Mouse (Mus musculus): Measurements from ENCODE around the gene Prox1. TPM values are rescaled to one million over a fixed set of nuclear protein-coding genes. Genes with fewer than 3 reads are reported as not detected.

The Prox1 gene
- polyA plus RNA-seq, 1 experiment from 2014 or later, result 13.4 TPM

DNA sequence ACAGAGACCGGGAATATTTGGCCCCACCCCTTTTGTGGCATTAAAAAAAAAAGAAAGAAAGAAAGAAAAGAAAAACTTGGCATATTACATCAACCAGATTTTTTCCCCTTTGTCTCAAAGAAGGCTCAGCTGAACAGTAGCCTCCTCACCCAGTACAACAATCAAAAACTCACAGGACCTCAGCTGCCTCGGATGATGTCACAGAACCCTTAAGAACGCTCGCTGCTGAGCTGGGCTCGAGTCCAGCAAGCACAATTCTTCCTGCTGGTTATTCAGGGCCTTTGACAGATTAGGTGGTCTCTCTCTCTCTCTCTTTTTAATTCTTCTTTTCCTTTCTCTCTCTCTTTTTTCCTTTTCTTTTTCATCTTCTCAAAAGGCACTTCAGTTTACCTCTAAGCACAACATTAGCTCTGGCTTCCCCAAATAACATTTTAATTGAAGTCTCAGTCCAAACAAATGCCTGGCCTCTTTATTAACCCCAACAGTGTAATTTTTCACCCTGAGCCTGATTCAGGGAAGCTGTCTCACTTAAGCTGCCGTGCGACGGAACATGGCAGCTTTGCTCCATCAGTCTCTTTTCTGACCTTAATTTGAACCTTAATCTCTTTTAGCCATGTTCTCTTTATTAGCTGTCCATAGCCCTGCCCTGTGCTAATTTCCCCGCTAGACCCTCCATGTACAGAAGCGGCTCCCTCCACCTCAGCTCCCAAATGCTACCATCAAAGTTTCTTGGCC is 19.9 kb upstream of the Prox1 start:
- WGBS, result 7% methylated on average over 10 of the region's 10 CpGs
- H3K9me3 ChIP-seq, result no peaks in the 10 kb centered on the region
- no peak overlapping the region for H3K9ac ChIP-seq
- H3K4me3 ChIP-seq (replicated peaks), result no peak overlapping the region
- H3K4me2 ChIP-seq, result no peak overlapping the region
- no peaks in the 10 kb centered on the region for H3K36me3 ChIP-seq (replicated peaks)
- H3K27ac ChIP-seq, result peak overlapping the region; percentile 43; the same call in 1 of the 2 replicates
- peaks cover 51% of the 10 kb centered on the region for H3K27me3 ChIP-seq
- ATAC-seq (ENCODE audit: low FRiP score), result peak; percentile 82
- H3K4me1 ChIP-seq, result peaks cover 32% of the 10 kb centered on the region

DNA sequence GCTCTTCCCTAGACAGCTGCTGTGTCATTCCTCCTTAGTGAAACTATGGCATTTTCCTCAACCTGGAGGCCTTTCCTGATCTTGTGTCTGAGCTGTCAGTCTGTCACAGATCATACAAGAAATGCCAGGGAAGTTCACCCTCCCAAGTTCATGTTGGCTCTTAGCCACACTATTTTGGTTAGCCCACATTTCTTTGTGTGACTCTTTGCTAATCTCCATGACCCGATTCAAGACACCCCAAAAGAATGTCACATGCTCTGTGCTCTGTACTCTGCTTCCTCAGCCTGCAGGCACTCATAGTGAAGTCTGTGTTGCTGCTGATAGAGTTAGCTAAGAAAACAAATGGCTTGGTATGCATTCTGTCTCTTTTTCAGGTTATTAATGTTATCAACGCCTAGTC is 18.6 kb upstream of the Prox1 start:
- peaks cover 32% of the 10 kb centered on the region for H3K4me1 ChIP-seq
- H3K9me3 ChIP-seq, result no peaks in the 10 kb centered on the region
- ATAC-seq (ENCODE audit: low FRiP score), result no peak
- 80% methylated on average over 2 of the region's 2 CpGs for WGBS
- no peak overlapping the region for H3K9ac ChIP-seq
- H3K27ac ChIP-seq, result no peak overlapping the region
- H3K4me2 ChIP-seq, result no peak overlapping the region
- peaks cover 44% of the 10 kb centered on the region for H3K27me3 ChIP-seq
- no peak overlapping the region for H3K4me3 ChIP-seq (replicated peaks)
- H3K36me3 ChIP-seq (replicated peaks), result no peaks in the 10 kb centered on the region

DNA sequence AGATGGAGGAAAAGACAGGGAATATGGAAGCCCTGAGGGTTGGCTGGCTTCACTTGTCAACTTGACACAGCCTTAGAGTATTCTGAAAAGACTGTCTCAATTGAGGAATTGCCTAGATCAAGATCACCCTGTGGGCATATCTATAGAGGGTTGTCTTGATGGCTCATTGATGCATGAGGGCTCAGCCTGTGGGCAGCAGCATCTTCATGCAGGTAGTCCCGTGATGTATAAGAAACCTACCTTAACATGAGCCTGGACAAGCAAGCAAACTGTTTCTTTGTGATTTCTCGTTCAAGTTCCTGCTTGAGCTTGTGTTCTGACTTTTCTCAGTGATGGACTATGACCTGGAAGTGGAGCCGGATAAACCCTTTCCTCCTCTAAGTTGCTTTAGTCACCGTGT is 15.8 kb upstream of the Prox1 start:
- Histone ChIP-seq H3K36me3 (replicated peaks) (no peaks in the 10 kb centered on the region), H3K4me2 (no peak overlapping the region), H3K4me1 (peaks cover 20% of the 10 kb centered on the region), H3K27ac (no peak overlapping the region), H3K9me3 (no peaks in the 10 kb centered on the region), H3K27me3 (peaks cover 32% of the 10 kb centered on the region), H3K9ac (no peak overlapping the region), H3K4me3 (replicated peaks) (no peak overlapping the region)
- 93% methylated on average over 4 of the region's 4 CpGs for WGBS
- no peak for ATAC-seq (ENCODE audit: low FRiP score)

DNA sequence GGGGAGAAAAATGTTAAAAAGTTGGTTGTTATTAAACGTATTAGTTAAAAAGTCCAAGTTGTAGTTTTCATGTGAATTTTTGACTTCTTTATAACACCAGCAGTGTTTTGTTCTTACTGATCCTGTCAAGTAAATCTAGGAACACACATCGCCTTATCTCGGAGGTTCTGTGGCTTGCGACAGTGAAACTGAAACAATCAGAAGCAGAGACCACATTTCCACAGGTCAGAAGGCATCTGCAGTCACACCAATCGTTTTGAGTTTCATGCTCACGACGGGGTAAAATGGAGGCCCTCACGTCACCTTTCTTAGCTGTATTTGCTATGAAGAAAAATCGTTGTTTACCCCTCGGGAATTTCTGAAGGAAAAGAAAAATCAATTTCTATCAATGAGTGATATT is 14.8 kb upstream of the Prox1 start:
- Histone ChIP-seq H3K4me3 (replicated peaks) (no peak overlapping the region), H3K27ac (no peak overlapping the region), H3K9me3 (no peaks in the 10 kb centered on the region), H3K9ac (no peak overlapping the region), H3K4me2 (no peak overlapping the region), H3K27me3 (peaks cover 32% of the 10 kb centered on the region), H3K36me3 (replicated peaks) (no peaks in the 10 kb centered on the region), H3K4me1 (peaks cover 17% of the 10 kb centered on the region)
- ATAC-seq (ENCODE audit: low FRiP score), result no peak
- WGBS, result 88% methylated on average over 10 of the region's 10 CpGs

DNA sequence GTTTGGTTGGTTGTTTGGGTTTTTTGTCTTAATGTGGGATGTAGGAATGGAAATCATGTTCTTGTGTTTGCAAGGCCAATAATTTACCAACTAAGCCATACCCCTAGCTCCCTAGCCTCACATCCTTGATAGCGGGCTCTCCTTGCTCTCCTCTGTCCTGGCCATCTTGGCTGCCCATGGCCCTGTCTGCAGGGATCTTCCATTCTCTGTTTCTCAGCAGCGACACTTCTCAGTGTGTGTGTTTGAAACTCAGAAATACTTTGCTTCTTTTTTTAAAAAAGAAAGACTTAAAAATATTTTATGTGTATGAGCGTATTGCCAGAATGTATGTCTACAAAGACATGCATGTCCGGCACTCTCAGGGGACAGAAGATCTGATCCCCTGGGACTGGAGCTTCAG is 13.1 kb upstream of the Prox1 start:
- no peaks in the 10 kb centered on the region for H3K9me3 ChIP-seq

DNA sequence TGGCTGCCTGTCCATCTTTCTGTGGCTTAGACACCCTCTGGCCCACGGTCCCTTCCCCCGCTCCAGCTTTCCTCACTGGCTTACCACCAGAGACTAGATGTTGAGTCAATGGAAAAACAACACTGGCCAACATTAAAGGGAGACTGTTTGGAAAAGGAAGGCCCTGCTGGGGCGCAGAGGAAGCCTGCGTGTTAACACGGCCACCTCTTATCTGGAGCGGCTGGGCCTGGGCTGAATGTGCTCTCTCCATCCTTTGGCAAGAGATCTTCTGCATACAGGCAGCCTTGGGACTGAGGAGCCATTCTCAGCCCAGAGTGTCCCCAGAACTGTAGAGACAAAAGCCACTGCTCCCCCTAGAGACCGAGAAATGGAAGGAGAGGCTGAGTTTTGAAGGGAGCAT is 11.3 kb upstream of the Prox1 start:
- no peak overlapping the region for H3K4me3 ChIP-seq (replicated peaks)
- 75% methylated on average over 7 of the region's 7 CpGs for WGBS
- no peaks in the 10 kb centered on the region for H3K9me3 ChIP-seq
- no peak overlapping the region for H3K9ac ChIP-seq
- H3K36me3 ChIP-seq (replicated peaks), result no peaks in the 10 kb centered on the region
- peaks cover 37% of the 10 kb centered on the region for H3K27me3 ChIP-seq
- peaks cover 5% of the 10 kb centered on the region; the same call in 1 of the 2 replicates for H3K4me1 ChIP-seq
- no peak for ATAC-seq (ENCODE audit: low FRiP score)
- no peak overlapping the region for H3K27ac ChIP-seq
- H3K4me2 ChIP-seq, result no peak overlapping the region

More for the DNA sequence above, 13.1 kb upstream of the Prox1 start:
- no peaks in the 10 kb centered on the region for H3K36me3 ChIP-seq (replicated peaks)
- no peak overlapping the region for H3K9ac ChIP-seq
- no peak for ATAC-seq (ENCODE audit: low FRiP score)
- no peak overlapping the region for H3K4me2 ChIP-seq
- no peak overlapping the region for H3K4me3 ChIP-seq (replicated peaks)
- no peak overlapping the region for H3K27ac ChIP-seq
- peaks cover 29% of the 10 kb centered on the region for H3K27me3 ChIP-seq
- 90% methylated on average over 4 of the region's 4 CpGs for WGBS
- peaks cover 5% of the 10 kb centered on the region; the same call in 1 of the 2 replicates for H3K4me1 ChIP-seq

DNA sequence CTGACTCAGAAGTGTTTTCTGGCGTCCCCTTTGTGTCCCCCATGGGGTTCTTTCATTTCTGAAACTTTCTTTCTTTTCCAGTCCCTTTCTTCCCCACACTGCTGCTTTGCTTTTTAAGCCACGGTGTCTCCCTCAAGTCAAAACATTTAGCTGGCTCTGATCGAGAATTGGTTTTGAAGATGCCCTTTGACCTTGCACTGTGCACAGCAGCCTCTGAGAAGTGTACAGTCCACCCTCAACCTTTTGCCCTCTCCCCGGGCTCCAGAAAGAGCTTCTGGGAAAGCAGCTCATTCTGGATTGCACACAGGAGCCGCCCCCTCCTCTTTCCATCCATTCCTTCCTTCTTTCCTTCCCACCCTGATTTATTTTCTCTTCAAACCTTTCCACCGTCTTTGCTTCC is 10.3 kb upstream of the Prox1 start:
- 32% methylated on average over 6 of the region's 6 CpGs for WGBS
- H3K4me3 ChIP-seq (replicated peaks), result no peak overlapping the region
- H3K9me3 ChIP-seq, result no peaks in the 10 kb centered on the region
- H3K4me1 ChIP-seq, result peaks cover 5% of the 10 kb centered on the region; the same call in 1 of the 2 replicates
- H3K9ac ChIP-seq, result no peak overlapping the region
- H3K36me3 ChIP-seq (replicated peaks), result no peaks in the 10 kb centered on the region
- peaks cover 43% of the 10 kb centered on the region for H3K27me3 ChIP-seq
- H3K27ac ChIP-seq, result no peak overlapping the region
- H3K4me2 ChIP-seq, result no peak overlapping the region
- ATAC-seq (ENCODE audit: low FRiP score), result no peak

DNA sequence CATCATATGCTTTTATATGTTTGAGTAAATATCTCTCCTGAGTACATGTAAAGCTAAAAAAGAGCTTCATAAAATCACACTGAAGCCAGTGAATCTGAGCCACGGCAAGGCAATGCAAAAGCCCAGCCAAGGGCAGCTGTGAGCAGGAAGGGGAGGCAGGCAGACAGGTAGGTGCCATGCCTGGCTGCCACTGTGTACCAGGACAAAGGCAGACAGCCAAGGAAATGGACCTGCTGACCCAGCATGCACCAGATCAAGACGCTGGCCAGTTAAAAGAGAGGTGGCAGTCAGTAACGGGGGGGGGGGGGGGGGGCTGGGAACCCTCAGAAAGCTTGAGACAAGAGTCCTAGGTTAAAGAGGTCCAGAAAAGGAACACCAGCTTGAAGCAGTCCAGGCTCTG is 6.4 kb upstream of the Prox1 start:
- peaks cover 77% of the 10 kb centered on the region for H3K27me3 ChIP-seq
- no peak overlapping the region for H3K4me2 ChIP-seq
- ATAC-seq (ENCODE audit: low FRiP score), result no peak
- no peaks in the 10 kb centered on the region for H3K9me3 ChIP-seq
- H3K36me3 ChIP-seq (replicated peaks), result no peaks in the 10 kb centered on the region
- H3K4me1 ChIP-seq, result peaks cover 40% of the 10 kb centered on the region
- no peak overlapping the region for H3K27ac ChIP-seq
- WGBS, result 17% methylated on average over 3 of the region's 3 CpGs
- no peak overlapping the region for H3K9ac ChIP-seq
- no peak overlapping the region for H3K4me3 ChIP-seq (replicated peaks)

DNA sequence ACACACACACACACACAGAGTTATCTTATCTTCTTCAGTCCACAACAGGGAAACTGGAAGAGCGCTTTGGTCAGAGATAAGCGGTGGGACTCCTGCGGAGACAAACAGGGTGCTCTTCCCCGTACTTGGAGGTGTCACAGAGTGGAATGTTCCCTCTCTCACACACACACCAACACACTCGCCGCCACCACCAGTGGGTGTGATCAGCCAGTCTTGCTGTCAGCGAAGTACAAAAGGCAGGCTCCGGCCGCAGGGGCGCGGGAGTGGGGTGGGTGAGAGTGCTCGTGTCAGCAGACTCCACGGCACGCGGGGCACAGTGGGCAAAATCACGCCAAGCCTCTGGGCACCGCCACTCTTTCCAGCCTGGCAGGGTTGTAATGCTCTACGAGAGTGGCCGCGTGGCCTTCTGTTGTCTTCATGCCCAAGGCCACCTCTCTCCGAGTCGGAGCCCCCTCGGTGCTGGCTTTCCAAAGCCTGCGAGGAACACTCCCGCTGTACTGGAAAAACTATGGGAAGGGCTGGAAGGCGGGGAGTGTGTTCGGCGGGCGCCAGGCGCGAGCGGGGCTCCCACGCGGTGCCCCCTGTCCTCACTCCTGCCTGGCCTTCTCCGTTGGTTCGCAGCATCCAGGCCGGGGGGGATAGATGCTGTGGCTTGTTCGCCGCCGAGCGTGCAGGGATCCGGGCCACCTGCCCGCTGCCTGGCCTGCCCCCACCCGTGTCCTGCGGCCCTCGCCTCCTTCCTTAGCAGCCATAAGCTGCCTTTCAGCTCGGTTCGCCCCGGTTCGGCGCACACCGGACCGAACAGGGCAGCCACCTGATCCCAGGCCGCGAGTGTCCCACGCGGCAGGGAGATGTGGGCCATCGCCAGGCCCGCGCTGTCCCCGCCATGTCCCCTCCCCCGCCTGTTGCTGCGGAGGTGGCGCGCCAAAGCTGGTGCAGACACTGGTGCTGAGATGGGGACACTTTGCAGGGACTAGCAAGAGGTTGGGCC is 4.5 kb upstream of the Prox1 start:
- peak overlapping the region; percentile 56 for H3K9ac ChIP-seq
- ATAC-seq (ENCODE audit: low FRiP score), result no peak
- H3K36me3 ChIP-seq (replicated peaks), result no peaks in the 10 kb centered on the region
- H3K27ac ChIP-seq, result no peak overlapping the region
- peaks cover 77% of the 10 kb centered on the region for H3K27me3 ChIP-seq
- peak overlapping the region; percentile 78 for H3K4me2 ChIP-seq
- H3K4me3 ChIP-seq (replicated peaks), result peak overlapping the region; percentile 41
- WGBS, result 1% methylated on average over 65 of the region's 65 CpGs
- no peaks in the 10 kb centered on the region for H3K9me3 ChIP-seq
- H3K4me1 ChIP-seq, result peaks cover 45% of the 10 kb centered on the region

DNA sequence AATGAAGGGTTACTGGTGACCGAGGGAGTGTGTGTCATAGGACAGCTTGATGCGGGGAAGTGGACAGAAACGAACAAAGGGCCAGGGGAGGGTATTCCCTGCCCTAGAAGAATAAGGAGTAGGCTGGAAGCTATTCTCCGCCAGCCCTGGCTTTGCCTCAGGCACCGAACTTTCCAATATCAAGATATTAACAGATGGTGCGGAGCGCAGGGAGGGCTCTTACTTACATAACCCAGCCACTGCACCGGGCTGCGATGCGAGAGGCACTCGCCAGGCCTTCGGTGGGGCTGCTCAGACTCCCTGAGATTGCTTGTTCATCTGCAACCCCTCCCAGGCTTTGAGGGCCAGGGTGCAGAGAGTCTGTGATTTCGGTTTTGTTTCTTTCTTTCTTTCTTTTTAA is 3.7 kb upstream of the Prox1 start:
- H3K9me3 ChIP-seq, result no peaks in the 10 kb centered on the region
- peak overlapping the region; percentile 41 for H3K4me3 ChIP-seq (replicated peaks)
- peaks cover 47% of the 10 kb centered on the region for H3K4me1 ChIP-seq
- no peak for ATAC-seq (ENCODE audit: low FRiP score)
- H3K9ac ChIP-seq, result 0 out of 2 replicates have a peak overlapping the region, but pooled peaks have one; percentile 56
- no peak overlapping the region for H3K27ac ChIP-seq
- peak overlapping the region; percentile 78 for H3K4me2 ChIP-seq
- WGBS, result under 1% methylated on average over 13 of the region's 13 CpGs
- H3K27me3 ChIP-seq, result peaks cover 71% of the 10 kb centered on the region
- H3K36me3 ChIP-seq (replicated peaks), result no peaks in the 10 kb centered on the region

DNA sequence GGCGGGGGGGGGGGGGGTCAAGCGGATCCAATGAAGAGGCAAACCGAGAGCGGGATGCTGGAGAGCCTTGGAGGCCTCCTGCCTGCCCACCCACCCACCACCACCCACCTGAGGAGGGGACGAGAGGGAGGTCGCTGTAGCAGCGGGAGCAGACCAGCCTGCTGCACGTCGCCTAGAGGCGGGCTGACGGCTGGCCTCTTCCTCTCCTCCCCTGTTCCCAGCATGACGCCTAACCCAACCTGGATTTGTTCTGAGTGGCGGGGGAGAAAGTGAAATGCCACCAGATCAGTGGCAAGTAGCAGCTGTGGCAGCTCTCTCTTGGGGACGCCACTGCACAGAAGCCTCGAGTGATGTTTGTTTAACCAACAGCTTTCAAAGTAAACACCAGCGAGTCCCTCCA is 3.1 kb upstream of the Prox1 start:
- Histone ChIP-seq H3K4me1 (peaks cover 53% of the 10 kb centered on the region), H3K4me2 (peak overlapping the region; percentile 90), H3K27me3 (peaks cover 70% of the 10 kb centered on the region), H3K27ac (no peak overlapping the region), H3K4me3 (replicated peaks) (peak overlapping the region; percentile 27; the same call in 1 of the 2 replicates), H3K9me3 (no peaks in the 10 kb centered on the region), H3K36me3 (replicated peaks) (no peaks in the 10 kb centered on the region), H3K9ac (no peak overlapping the region)
- under 1% methylated on average over 15 of the region's 16 CpGs for WGBS
- no peak for ATAC-seq (ENCODE audit: low FRiP score)

DNA sequence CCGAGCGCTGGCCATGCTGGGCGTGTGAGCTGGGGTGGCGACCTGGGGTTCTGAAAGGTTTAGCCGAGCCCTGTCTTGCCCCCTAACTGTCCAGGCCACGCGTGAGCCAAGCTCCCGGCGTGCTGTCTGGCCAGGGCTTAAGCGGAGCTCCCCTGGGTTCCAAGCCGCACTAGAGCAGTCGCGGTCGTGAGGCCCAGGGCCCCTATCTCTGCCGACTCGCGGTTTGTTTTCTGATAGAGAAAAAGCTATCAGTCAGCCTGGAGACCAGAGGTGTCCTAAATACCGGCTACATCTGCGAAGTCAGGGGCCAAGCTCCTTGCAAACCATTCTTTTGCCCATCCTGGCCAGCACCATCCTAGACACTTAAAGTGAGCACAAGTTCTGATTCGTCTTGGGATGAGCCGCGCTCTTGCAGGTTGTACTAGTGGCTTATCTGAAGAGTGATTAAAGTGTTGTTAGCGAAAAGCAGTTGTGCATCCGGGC is 2.5 kb upstream of the Prox1 start:
- Histone ChIP-seq H3K9me3 (no peaks in the 10 kb centered on the region), H3K4me3 (replicated peaks) (peak overlapping the region; percentile 27), H3K27ac (no peak overlapping the region), H3K36me3 (replicated peaks) (no peaks in the 10 kb centered on the region), H3K4me1 (peaks cover 59% of the 10 kb centered on the region), H3K4me2 (peak overlapping the region; percentile 90), H3K9ac (peak overlapping the region; percentile 25; the same call in 1 of the 2 replicates), H3K27me3 (peaks cover 66% of the 10 kb centered on the region)
- ATAC-seq (ENCODE audit: low FRiP score), result no peak
- WGBS, result 1% methylated on average over 24 of the region's 24 CpGs

Measured in forebrain, embryonic 12.5 days (tissue).